In genomic region chr5:38038710-38039592, GRCm38 (mm10) we compare ENCODE assay signal across 8 mouse cellular contexts. TPM values are rescaled to one million over a fixed set of nuclear protein-coding genes. Genes with fewer than 3 reads are reported as not detected.
DNase-seq lines count a peak whose midpoint lies in the region; ATAC-seq and TF ChIP-seq lines count a peak whose summit lies in the region.

Gene Stx18, plus strand, starts transcription at chr5:38038742.

- no peaks in the 10 kb centered on the region for H3K4me1 ChIP-seq in ES-Bruce4 (ENCODE audit: control insufficient read depth, insufficient read depth, low read length)
- H3K4me1 ChIP-seq in forebrain, embryonic 13.5 days, result peaks cover 20% of the 10 kb centered on the region
- peaks cover 11% of the 10 kb centered on the region; the same call in 1 of the 2 replicates for H3K4me1 ChIP-seq in liver, postnatal 0 days (ENCODE audit: insufficient read depth)
- no peaks in the 10 kb centered on the region for H3K4me1 ChIP-seq in neural tube, embryonic 14.5 days (ENCODE audit: control insufficient read depth, insufficient read depth, low read length)

- under 1% methylated on average over 57 of the region's 57 CpGs for WGBS in forebrain, embryonic 13.5 days
- WGBS in large intestine, adult 2 months, result under 1% methylated on average over 57 of the region's 57 CpGs
- WGBS in liver, postnatal 0 days (ENCODE audit: insufficient replicate concordance), result under 1% methylated on average over 57 of the region's 57 CpGs
- WGBS in neural tube, embryonic 14.5 days, result under 1% methylated on average over 57 of the region's 57 CpGs

- peak; percentile 92 to 93 for DNase-seq in heart, postnatal 10 days
- DNase-seq in large intestine, adult 2 months (ENCODE audit: low read depth, low spot score), result peak; percentile 47
- peak; percentile 84 for DNase-seq in liver, postnatal 0 days
- DNase-seq in testis, postnatal 10 days (ENCODE audit: low spot score), result peak; percentile 86

- intact Hi-C loops in heart, postnatal 10 days (cut with DNase I), result loop anchor here (5.0 kb wide), 1 partner anchor 217 kb away; the partner anchor contains the start of gene Msx1

- H3K9me3 ChIP-seq in ES-Bruce4 (replicated peaks; ENCODE audit: control insufficient read depth, insufficient read depth, low read length, poor library complexity, severe bottlenecking), result no peaks in the 10 kb centered on the region
- no peaks in the 10 kb centered on the region for H3K9me3 ChIP-seq in forebrain, embryonic 13.5 days (replicated peaks)
- H3K9me3 ChIP-seq in liver, postnatal 0 days (ENCODE audit: low read length), result no peaks in the 10 kb centered on the region
- H3K9me3 ChIP-seq in neural tube, embryonic 14.5 days (ENCODE audit: control insufficient read depth, low read length), result no peaks in the 10 kb centered on the region

- H3K27ac ChIP-seq in ES-Bruce4 (ENCODE audit: insufficient read depth, low read length), result no peak within 1 kb of the TSS
- H3K27ac ChIP-seq in forebrain, embryonic 13.5 days, result peak within 1 kb of the TSS; percentile 51
- peak within 1 kb of the TSS; percentile 66 for H3K27ac ChIP-seq in liver, postnatal 0 days (ENCODE audit: low read depth)
- H3K27ac ChIP-seq in neural tube, embryonic 14.5 days (ENCODE audit: low read depth, low read length), result peak within 1 kb of the TSS; percentile 72

- no peak for TF ChIP-seq POLR2A in ES-Bruce4 (IDR thresholded peaks at IDR 0.05; ENCODE audit: insufficient read depth, low read length)

- peak within 1 kb of the TSS; percentile 85 for H3K4me2 ChIP-seq in forebrain, embryonic 13.5 days
- H3K4me2 ChIP-seq in liver, postnatal 0 days (ENCODE audit: low read depth, low read length), result peak within 1 kb of the TSS; percentile 90
- H3K4me2 ChIP-seq in neural tube, embryonic 14.5 days (ENCODE audit: low read depth, low read length), result peak within 1 kb of the TSS; percentile 60

- H3K27me3 ChIP-seq in ES-Bruce4 (ENCODE audit: control insufficient read depth, insufficient read depth, low read length, poor library complexity, severe bottlenecking), result no peaks in the 10 kb centered on the region
- H3K27me3 ChIP-seq in forebrain, embryonic 13.5 days, result peaks cover 11% of the 10 kb centered on the region; the same call in 1 of the 2 replicates
- H3K27me3 ChIP-seq in liver, postnatal 0 days (ENCODE audit: insufficient read depth, low read length), result no peaks in the 10 kb centered on the region
- H3K27me3 ChIP-seq in neural tube, embryonic 14.5 days (ENCODE audit: control insufficient read depth, insufficient read depth, low read length), result no peaks in the 10 kb centered on the region

- no peaks in the 10 kb centered on the region for H3K36me3 ChIP-seq in ES-Bruce4 (ENCODE audit: control insufficient read depth, insufficient read depth, low read length, poor library complexity, severe bottlenecking)
- H3K36me3 ChIP-seq in forebrain, embryonic 13.5 days (ENCODE audit: poor library complexity, severe bottlenecking), result no peaks in the 10 kb centered on the region
- H3K36me3 ChIP-seq in liver, postnatal 0 days (replicated peaks; ENCODE audit: insufficient read depth, low read length), result no peaks in the 10 kb centered on the region
- no peaks in the 10 kb centered on the region for H3K36me3 ChIP-seq in neural tube, embryonic 14.5 days (ENCODE audit: control insufficient read depth, insufficient read depth, low read length)

- no peak for TF ChIP-seq CTCF in ES-Bruce4 (IDR thresholded peaks at IDR 0.05; ENCODE audit: low read depth, low read length)
- TF ChIP-seq CTCF in liver, postnatal 0 days (IDR thresholded peaks at IDR 0.05; ENCODE audit: low read depth), result no peak

- peak within 1 kb of the TSS; percentile 91 for H3K4me3 ChIP-seq in ES-Bruce4 (ENCODE audit: low read depth, low read length)
- H3K4me3 ChIP-seq in forebrain, embryonic 13.5 days, result peak within 1 kb of the TSS; percentile 91
- peak within 1 kb of the TSS; percentile 66 for H3K4me3 ChIP-seq in liver, postnatal 0 days (ENCODE audit: low read depth, low read length)
- peak within 1 kb of the TSS; percentile 63 for H3K4me3 ChIP-seq in neural tube, embryonic 14.5 days (ENCODE audit: low read depth, low read length)

- ATAC-seq in cerebellum, adult (ENCODE audit: insufficient number of reproducible peaks, low FRiP score, low TSS enrichment), result peak; percentile 93
- ATAC-seq in forebrain, embryonic 13.5 days, result peak; percentile 98
- ATAC-seq in liver, postnatal 0 days, result peak; percentile 93
- ATAC-seq in neural tube, embryonic 14.5 days (ENCODE audit: low read depth), result peak; percentile 98

- H3K9ac ChIP-seq in ES-Bruce4 (ENCODE audit: low read depth, poor library complexity, severe bottlenecking), result peak within 1 kb of the TSS; percentile 42
- peak within 1 kb of the TSS; percentile 88 for H3K9ac ChIP-seq in forebrain, embryonic 13.5 days
- peak within 1 kb of the TSS; percentile 83 for H3K9ac ChIP-seq in liver, postnatal 0 days (replicated peaks)
- peak within 1 kb of the TSS; percentile 66 for H3K9ac ChIP-seq in neural tube, embryonic 14.5 days (replicated peaks; ENCODE audit: low read depth, low read length)

- TF ChIP-seq EP300 in ES-Bruce4 (IDR thresholded peaks at IDR 0.05; ENCODE audit: insufficient read depth, low read depth, low read length), result no peak
- peak; percentile 13; the same call in 1 of the 2 replicates for TF ChIP-seq EP300 in liver, postnatal 0 days (IDR thresholded peaks at IDR 0.05; ENCODE audit: low read depth)

RNA-seq across cellular contexts. Expression of gene Stx18, which starts in this region (rescaled TPM):
- 15.3 and 17.6 TPM in 2 replicates for polyA plus RNA-seq in ES-Bruce4 (2011; ENCODE audit: insufficient read depth, insufficient read length, low read depth, missing spikeins)
- 34.4 and 36.8 TPM in 2 replicates for polyA plus RNA-seq in forebrain, embryonic 13.5 days (2015; fragmentation: Nextera tagmentation; extraction: Ambion mirVana)
- 10 to 100 TPM; 20.9 to 22.2 TPM for total RNA-seq in heart, postnatal 10 days (2021)
- polyA plus RNA-seq in large intestine, adult 2 months (2012; rRNA removed), result 14.7 and 16.4 TPM in 2 replicates
- 13.4 and 15.2 TPM in 2 replicates for polyA plus RNA-seq in liver, postnatal 0 days (2015; fragmentation: Nextera tagmentation; extraction: Ambion mirVana)
- polyA plus RNA-seq in neural tube, embryonic 14.5 days (2014; fragmentation: Nextera tagmentation; extraction: Ambion mirVana), result 38.7 and 40.6 TPM in 2 replicates
